Mouse (Mus musculus) E14TG2a.4 (cell line): Measurements from ENCODE around the gene Sept9.

Experiments used
- CTCF ChIP-seq: conservative IDR thresholded peaks from 2 replicates; pipeline ENCODE4 v1.5.1; 2014; ENCODE audit warnings: low read length
- NANOG ChIP-seq: IDR thresholded peaks from 2 replicates; pipeline ENCODE4 v1.6.1; 2014; ENCODE audit warnings: borderline replicate concordance, low read length, mixed read lengths
- POU5F1 ChIP-seq: IDR thresholded peaks from 2 replicates; pipeline ENCODE4 v1.6.1; 2014; ENCODE audit warnings: low read length, borderline replicate concordance

GRCm38 (mm10) chr11:117225531-117226213 lies 26.2 kb downstream of the Sept9 start:
- TF ChIP-seq CTCF (no peak), NANOG (no peak), POU5F1 (no peak)
